22 mouse cellular contexts compared by ENCODE assay signal in genomic region chr3:40809894-40810293, GRCm38 (mm10). TPM values are rescaled to one million over a fixed set of nuclear protein-coding genes. Genes with fewer than 3 reads are reported as not detected.
A peak's percentile ranks its signal among the peaks of the same experiment; 100 is the strongest.
DNase-seq lines count a peak whose midpoint lies in the region; ATAC-seq lines count a peak whose summit lies in the region.
"Had no signal": no experiment of that assay in that cellular context is flagged by ENCODE, and none has a peak within 500 bp of the region (broad histone marks: within the 10 kb centered on the region; RNA-seq: fewer than 3 reads in every experiment).

No protein-coding gene starts in this region.

- no peaks in the 10 kb centered on the region for H3K27me3 ChIP-seq in embryonic facial prominence, embryonic 14.5 days (replicated peaks; ENCODE audit: control insufficient read depth, insufficient read depth, low read length)
- no peaks in the 10 kb centered on the region for H3K27me3 ChIP-seq in embryonic facial prominence, embryonic 10.5 days (replicated peaks; ENCODE audit: low read depth, poor library complexity, severe bottlenecking)
- no peaks in the 10 kb centered on the region for H3K27me3 ChIP-seq in forebrain, embryonic 16.5 days (replicated peaks; ENCODE audit: control insufficient read depth, insufficient read depth, low read length)
- H3K27me3 ChIP-seq: embryonic facial prominence, embryonic 12.5 days; heart, embryonic 15.5 days had no signal

- no peak overlapping the region for H3K9ac ChIP-seq in embryonic facial prominence, embryonic 14.5 days (ENCODE audit: low read depth, low read length)
- no peak overlapping the region for H3K9ac ChIP-seq in forebrain, embryonic 16.5 days (replicated peaks; ENCODE audit: low read depth, low read length)
- H3K9ac ChIP-seq: embryonic facial prominence, embryonic 12.5 days; heart, embryonic 15.5 days had no signal

- no peaks in the 10 kb centered on the region for H3K9me3 ChIP-seq in embryonic facial prominence, embryonic 14.5 days (ENCODE audit: control insufficient read depth, low read length)
- H3K9me3 ChIP-seq in embryonic facial prominence, embryonic 10.5 days, result no peaks in the 10 kb centered on the region
- no peaks in the 10 kb centered on the region for H3K9me3 ChIP-seq in forebrain, embryonic 16.5 days (ENCODE audit: control insufficient read depth, low read length)
- H3K9me3 ChIP-seq: embryonic facial prominence, embryonic 12.5 days; heart, embryonic 15.5 days; hindbrain, embryonic 10.5 days had no signal

- peaks cover 79% of the 10 kb centered on the region for H3K36me3 ChIP-seq in embryonic facial prominence, embryonic 14.5 days (ENCODE audit: control insufficient read depth, insufficient read depth, low read length)
- peaks cover 99% of the 10 kb centered on the region for H3K36me3 ChIP-seq in embryonic facial prominence, embryonic 10.5 days (replicated peaks)
- H3K36me3 ChIP-seq in forebrain, embryonic 16.5 days (ENCODE audit: control insufficient read depth, insufficient read depth), result peaks cover 10% of the 10 kb centered on the region

- no peak for DNase-seq in embryonic facial prominence, embryonic 14.5 days (ENCODE audit: low spot score)
- no peak for DNase-seq in embryonic facial prominence, embryonic 10.5 days (ENCODE audit: low spot score)
- DNase-seq in heart, adult 11 months, result peak; percentile 55
- DNase-seq in heart, postnatal 36 days, result no peak
- DNase-seq in A20 (ENCODE audit: low read depth, low spot score), result peak; percentile 27
- DNase-seq: adrenal gland, adult 2 months; adrenal gland, postnatal 25 days; cerebellum, adult 2 months; cerebellum, postnatal 14 days; embryo, embryonic 11 days; gastrocnemius, postnatal 10 days; heart, adult 2 months; heart, postnatal 14 days had no signal

- ATAC-seq in embryonic facial prominence, embryonic 14.5 days (ENCODE audit: low read depth), result peak; percentile 67; the same call in 1 of the 2 replicates
- peak; percentile 68; the same call in 1 of the 2 replicates for ATAC-seq in forebrain, embryonic 16.5 days
- ATAC-seq in megakaryocyte progenitor cell, adult 5-6 weeks (replicated peaks; ENCODE audit: poor library complexity), result no peak
- ATAC-seq: hindbrain, embryonic 16.5 days; inflammation-experienced regulatory T-cells, adult 6 months; intestine, postnatal 0 days had no signal

- H3K4me3 ChIP-seq in embryonic facial prominence, embryonic 14.5 days (ENCODE audit: low read depth, low read length), result no peak overlapping the region
- no peak overlapping the region for H3K4me3 ChIP-seq in embryonic facial prominence, embryonic 10.5 days
- H3K4me3 ChIP-seq in forebrain, embryonic 16.5 days (replicated peaks; ENCODE audit: low read length), result no peak overlapping the region
- H3K4me3 ChIP-seq: embryonic facial prominence, embryonic 12.5 days; heart, adult 2 months; heart, embryonic 15.5 days; hindbrain, embryonic 10.5 days had no signal

- H3K27ac ChIP-seq in embryonic facial prominence, embryonic 14.5 days (replicated peaks; ENCODE audit: low read depth, low read length), result no peak overlapping the region
- no peak overlapping the region for H3K27ac ChIP-seq in embryonic facial prominence, embryonic 10.5 days (replicated peaks)
- no peak overlapping the region for H3K27ac ChIP-seq in forebrain, embryonic 16.5 days (ENCODE audit: low read length)
- H3K27ac ChIP-seq: embryonic facial prominence, embryonic 12.5 days; heart, adult 2 months; heart, embryonic 15.5 days; hindbrain, embryonic 10.5 days had no signal

- no peaks in the 10 kb centered on the region for H3K4me1 ChIP-seq in embryonic facial prominence, embryonic 14.5 days (ENCODE audit: control insufficient read depth, insufficient read depth, low read length)
- H3K4me1 ChIP-seq in embryonic facial prominence, embryonic 10.5 days, result no peaks in the 10 kb centered on the region
- no peaks in the 10 kb centered on the region for H3K4me1 ChIP-seq in forebrain, embryonic 16.5 days (replicated peaks; ENCODE audit: control insufficient read depth, insufficient read depth, low read length)
- H3K4me1 ChIP-seq: heart, embryonic 15.5 days; hindbrain, embryonic 10.5 days had no signal

- WGBS in embryonic facial prominence, embryonic 14.5 days, result 80% methylated on average over 2 of the region's 2 CpGs
- 82% methylated on average over 2 of the region's 2 CpGs for WGBS in embryonic facial prominence, embryonic 10.5 days
- 45% methylated on average over 2 of the region's 2 CpGs for WGBS in forebrain, embryonic 16.5 days

- no peak overlapping the region for H3K4me2 ChIP-seq in embryonic facial prominence, embryonic 14.5 days (ENCODE audit: low read depth, low read length)
- H3K4me2 ChIP-seq in forebrain, embryonic 16.5 days (ENCODE audit: low read length), result no peak overlapping the region
- H3K4me2 ChIP-seq: embryonic facial prominence, embryonic 12.5 days; heart, embryonic 11.5 days; heart, embryonic 15.5 days had no signal

- intact Hi-C loops in heart, postnatal 36 days (cut with DNase I), result no loop called here

RNA-seq across cellular contexts. Expression of gene Plk4, which starts 10.1 kb away (rescaled TPM):
- 48.9 and 49.2 TPM in 2 replicates for polyA plus RNA-seq in embryonic facial prominence, embryonic 14.5 days (2014; fragmentation: Nextera tagmentation; extraction: Ambion mirVana)
- 83.9 and 84.1 TPM in 2 replicates for polyA plus RNA-seq in embryonic facial prominence, embryonic 10.5 days (2016; fragmentation: Nextera tagmentation; extraction: Ambion mirVana)
- 1 to 10 TPM; 1.6 to 3.2 TPM for total RNA-seq in heart, postnatal 36 days (2021)
- 24.1 and 25.3 TPM in 2 replicates for polyA plus RNA-seq in forebrain, embryonic 16.5 days (2015; fragmentation: Nextera tagmentation; extraction: Ambion mirVana)
- total RNA-seq in megakaryocyte progenitor cell, adult 5-6 weeks (2015), result 76.6 and 80.1 TPM in 2 replicates
- 76.3 and 107 TPM in 2 replicates for total RNA-seq in megakaryocyte progenitor cell, adult 5-6 weeks (2017)

RNA-seq across cellular contexts. Expression of gene Mfsd8, which starts 36.8 kb away (rescaled TPM):
- 7.7 and 8.1 TPM in 2 replicates for polyA plus RNA-seq in embryonic facial prominence, embryonic 14.5 days (2014; fragmentation: Nextera tagmentation; extraction: Ambion mirVana)
- 6.2 TPM in 2 replicates for polyA plus RNA-seq in embryonic facial prominence, embryonic 10.5 days (2016; fragmentation: Nextera tagmentation; extraction: Ambion mirVana)
- total RNA-seq in heart, postnatal 36 days (2021), result 10 to 100 TPM; 18.4 to 19.5 TPM
- 26.2 and 30.0 TPM in 2 replicates for polyA plus RNA-seq in forebrain, embryonic 16.5 days (2015; fragmentation: Nextera tagmentation; extraction: Ambion mirVana)
- total RNA-seq in megakaryocyte progenitor cell, adult 5-6 weeks (2015), result 9.2 and 12.9 TPM in 2 replicates
- 4.2 and 6.5 TPM in 2 replicates for total RNA-seq in megakaryocyte progenitor cell, adult 5-6 weeks (2017)

RNA-seq across cellular contexts. Expression of gene Abhd18, which starts 36.9 kb away (rescaled TPM):
- polyA plus RNA-seq in embryonic facial prominence, embryonic 14.5 days (2014; fragmentation: Nextera tagmentation; extraction: Ambion mirVana), result 6.3 and 7.0 TPM in 2 replicates
- 4.7 and 6.0 TPM in 2 replicates for polyA plus RNA-seq in embryonic facial prominence, embryonic 10.5 days (2016; fragmentation: Nextera tagmentation; extraction: Ambion mirVana)
- total RNA-seq in heart, postnatal 36 days (2021), result 10 to 100 TPM; 93.5 to 99.1 TPM
- polyA plus RNA-seq in forebrain, embryonic 16.5 days (2015; fragmentation: Nextera tagmentation; extraction: Ambion mirVana), result 11.4 and 14.7 TPM in 2 replicates
- 4.7 and 6.5 TPM in 2 replicates for total RNA-seq in megakaryocyte progenitor cell, adult 5-6 weeks (2015)
- total RNA-seq in megakaryocyte progenitor cell, adult 5-6 weeks (2017), result 3.9 and 7.4 TPM in 2 replicates

Comparison
In these comparisons a context has a peak if more than half of its experiments do, and no peak if none do; other contexts are left out.
1. DNase-seq: peak in heart, adult 11 months (single experiment) and A20 (single experiment); none in embryonic facial prominence, embryonic 14.5 days (single experiment), embryonic facial prominence, embryonic 10.5 days (single experiment) and heart, postnatal 36 days (0 of 2).